Mouse (Mus musculus) neural tube, embryonic 14.5 days (tissue): ENCODE data around the gene Scnn1b. TPM values are rescaled to one million over a fixed set of nuclear protein-coding genes. Genes with fewer than 3 reads are reported as not detected.
A peak's percentile ranks its signal among the peaks of the same experiment; 100 is the strongest.

ENCODE experiments used
- ATAC-seq: fragments of 200-750 bp; cut with Nextera tagmentation; 2 replicates; pipeline ENCODE4 v1.8.0; 2017; ENCODE audit warnings: low read depth, mild to moderate bottlenecking, moderate TSS enrichment, moderate library complexity
- H3K27ac ChIP-seq: fragments of 300-500 bp; sonication (generic); 2 replicates; pipeline ENCODE4 v1.5.1; 2014; ENCODE audit warnings: low read depth, mild to moderate bottlenecking, control low read depth, low read length, moderate library complexity, mixed read lengths
- H3K27me3 ChIP-seq: fragments of 300-500 bp; sonication (generic); 2 replicates; pipeline ENCODE4 v1.6.1; 2014; ENCODE audit warnings: low read length; ENCODE audit not compliant: control insufficient read depth, insufficient read depth
- H3K36me3 ChIP-seq: fragments of 300-500 bp; sonication (generic); 2 replicates; pipeline ENCODE4 v1.6.1; 2014; ENCODE audit warnings: low read length, mixed read lengths; ENCODE audit not compliant: control insufficient read depth, insufficient read depth
- H3K4me1 ChIP-seq: fragments of 300-500 bp; sonication (generic); 2 replicates; pipeline ENCODE4 v1.6.1; 2014; ENCODE audit warnings: low read length; ENCODE audit not compliant: control insufficient read depth, insufficient read depth
- H3K4me2 ChIP-seq: fragments of 300-500 bp; sonication (generic); 2 replicates; pipeline ENCODE4 v1.6.1; 2014; ENCODE audit warnings: mild to moderate bottlenecking, low read depth, low read length, control low read depth
- H3K4me3 ChIP-seq: fragments of 300-500 bp; sonication (generic); 2 replicates; pipeline ENCODE4 v1.5.1; 2014; ENCODE audit warnings: low read depth, low read length, control low read depth, mixed read lengths
- H3K9ac ChIP-seq: fragments of 300-500 bp; sonication (generic); replicated peaks from 2 replicates; pipeline ENCODE4 v1.6.1; 2014; ENCODE audit warnings: low read depth, mild to moderate bottlenecking, control low read depth, low read length, mixed read lengths
- H3K9me3 ChIP-seq: fragments of 300-500 bp; sonication (generic); 2 replicates; pipeline ENCODE4 v1.6.1; 2016; ENCODE audit warnings: low read length; ENCODE audit not compliant: control insufficient read depth
- WGBS: fragments of 180-500 bp; shearing (Covaris S2); extraction: QIAGEN DNeasy Blood & Tissue Kit; methylation state at CpG from one replicate; pipeline ENCODE4 v1.1.7; 2014; 5-methylcytosine and 5-hydroxymethylcytosine counted together
- polyA plus RNA-seq: library from polyadenylated mRNA; unstranded; fragments of >200 nt; fragmentation: Nextera tagmentation; extraction: Ambion mirVana; gene quantifications from 2 replicates; pipeline ENCODE4 v1.2.1, GENCODE M21; 2014

Gene Scnn1b
- polyA plus RNA-seq, 1 experiment from 2014 or later: 0.21 TPM

DNA sequence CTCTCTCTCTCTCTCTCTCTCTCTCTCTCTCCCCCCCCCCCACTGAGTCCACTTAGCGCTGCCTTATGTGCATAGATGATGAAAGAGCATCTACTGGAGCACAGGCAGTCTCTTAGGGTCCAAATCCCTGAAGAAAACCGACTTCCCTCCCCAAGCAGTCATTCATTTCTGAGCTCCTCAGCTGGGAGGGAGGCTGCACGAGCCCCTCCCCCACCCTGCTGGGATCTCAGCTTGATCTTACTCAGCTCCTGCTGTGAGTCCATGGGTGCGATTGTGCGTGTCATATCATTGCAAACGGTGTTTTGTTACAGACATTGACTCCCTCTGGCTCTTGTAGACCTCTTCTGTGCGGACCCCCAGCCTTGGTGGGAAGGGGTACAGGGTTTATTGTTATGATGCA lies 35.1 kb downstream of the Scnn1b start:
- H3K9ac ChIP-seq: no peak overlapping the region
- no peak overlapping the region for H3K4me3 ChIP-seq
- H3K9me3 ChIP-seq: no peaks in the 10 kb centered on the region
- H3K4me2 ChIP-seq: peak overlapping the region; percentile 21; the same call in 1 of the 2 replicates
- no peak for ATAC-seq
- no peak overlapping the region for H3K27ac ChIP-seq
- no peaks in the 10 kb centered on the region for H3K4me1 ChIP-seq
- WGBS: 11% methylated on average over 7 of the region's 7 CpGs
- H3K27me3 ChIP-seq: no peaks in the 10 kb centered on the region
- H3K36me3 ChIP-seq: no peaks in the 10 kb centered on the region

DNA sequence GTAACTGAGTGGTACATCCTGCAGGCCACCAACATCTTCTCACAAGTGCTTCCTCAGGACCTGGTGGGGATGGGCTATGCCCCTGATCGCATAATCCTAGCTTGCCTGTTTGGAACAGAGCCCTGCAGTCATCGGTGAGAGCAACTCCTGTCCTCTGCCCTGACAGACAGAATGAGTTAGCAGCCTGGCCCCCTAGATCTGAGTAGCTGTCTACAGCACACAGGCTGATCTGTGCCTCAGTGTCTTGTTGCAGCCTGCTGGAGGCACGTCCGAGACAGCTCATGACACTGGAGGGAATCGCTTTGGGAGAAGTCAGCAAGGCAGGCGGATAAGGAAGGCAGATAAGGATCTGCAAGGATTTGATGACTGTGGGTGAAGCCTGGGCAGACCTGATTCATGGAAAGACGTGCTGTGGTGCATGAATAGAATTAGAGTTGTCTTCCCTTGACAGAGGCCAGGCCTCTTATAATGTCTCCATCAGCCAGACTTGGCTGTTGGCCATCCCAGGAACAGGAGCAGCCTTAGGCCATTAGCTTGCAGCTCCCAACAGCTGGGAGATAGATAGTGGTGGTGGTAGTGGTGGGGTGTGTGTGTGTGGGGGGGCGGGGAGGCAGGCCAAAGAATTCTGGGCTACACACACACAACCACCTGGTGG lies 38.0 kb downstream of the Scnn1b start:
- Histone ChIP-seq H3K4me2 (no peak overlapping the region), H3K27me3 (no peaks in the 10 kb centered on the region), H3K36me3 (no peaks in the 10 kb centered on the region), H3K27ac (no peak overlapping the region), H3K9me3 (no peaks in the 10 kb centered on the region), H3K9ac (no peak overlapping the region), H3K4me1 (no peaks in the 10 kb centered on the region), H3K4me3 (no peak overlapping the region)
- 74% methylated on average over 8 of the region's 8 CpGs for WGBS
- no peak; the same call in 1 of the 2 replicates for ATAC-seq

DNA sequence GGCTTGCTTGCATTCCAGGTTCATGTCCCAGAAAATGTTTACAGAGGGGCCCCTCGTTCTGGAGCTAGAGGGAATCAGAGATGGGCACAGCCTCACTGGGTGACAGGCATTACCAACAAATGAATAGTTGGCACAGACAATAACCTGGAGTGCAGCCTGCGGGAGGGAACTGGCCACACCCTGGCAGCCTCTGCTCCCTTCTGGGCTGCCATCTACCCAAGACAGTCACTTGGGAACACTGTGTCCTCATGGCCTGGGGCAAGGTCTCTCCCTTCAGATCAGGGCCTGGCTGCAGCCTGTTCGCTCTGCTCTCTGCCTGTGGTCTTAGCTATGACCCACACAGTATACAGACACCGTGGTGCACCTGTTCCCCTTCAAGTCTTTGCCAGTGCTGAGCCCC lies 42.0 kb downstream of the Scnn1b start:
- no peaks in the 10 kb centered on the region for H3K36me3 ChIP-seq
- ATAC-seq: no peak
- H3K4me1 ChIP-seq: no peaks in the 10 kb centered on the region
- no peaks in the 10 kb centered on the region for H3K27me3 ChIP-seq
- H3K9ac ChIP-seq: no peak overlapping the region
- no peak overlapping the region for H3K4me2 ChIP-seq
- H3K4me3 ChIP-seq: no peak overlapping the region
- 84% methylated on average over 4 of the region's 4 CpGs for WGBS
- no peaks in the 10 kb centered on the region for H3K9me3 ChIP-seq
- H3K27ac ChIP-seq: no peak overlapping the region

DNA sequence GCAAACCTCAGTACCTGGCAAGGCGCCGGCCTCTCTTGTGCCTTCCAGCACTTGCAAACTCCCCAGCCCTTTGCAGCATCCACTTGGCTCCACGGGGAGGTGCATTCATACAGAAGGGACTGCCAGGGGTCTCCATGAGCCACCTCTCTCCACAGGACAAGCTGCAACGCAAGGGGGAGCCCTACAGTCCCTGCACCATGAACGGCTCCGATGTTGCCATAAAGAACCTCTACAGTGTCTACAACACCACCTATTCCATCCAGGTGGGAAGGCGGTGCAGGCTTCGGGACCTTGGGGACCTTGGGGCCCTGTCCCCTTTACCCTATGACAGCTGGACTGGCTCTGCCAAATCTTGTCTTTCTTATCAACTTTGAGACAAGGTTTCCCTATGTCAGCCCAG lies 47.4 kb downstream of the Scnn1b start:
- H3K36me3 ChIP-seq: no peaks in the 10 kb centered on the region
- no peaks in the 10 kb centered on the region for H3K4me1 ChIP-seq
- no peaks in the 10 kb centered on the region for H3K27me3 ChIP-seq
- WGBS: 70% methylated on average over 8 of the region's 8 CpGs
- no peak overlapping the region for H3K4me2 ChIP-seq
- no peak overlapping the region for H3K9ac ChIP-seq
- H3K9me3 ChIP-seq: no peaks in the 10 kb centered on the region
- no peak for ATAC-seq
- H3K27ac ChIP-seq: no peak overlapping the region
- no peak overlapping the region for H3K4me3 ChIP-seq

DNA sequence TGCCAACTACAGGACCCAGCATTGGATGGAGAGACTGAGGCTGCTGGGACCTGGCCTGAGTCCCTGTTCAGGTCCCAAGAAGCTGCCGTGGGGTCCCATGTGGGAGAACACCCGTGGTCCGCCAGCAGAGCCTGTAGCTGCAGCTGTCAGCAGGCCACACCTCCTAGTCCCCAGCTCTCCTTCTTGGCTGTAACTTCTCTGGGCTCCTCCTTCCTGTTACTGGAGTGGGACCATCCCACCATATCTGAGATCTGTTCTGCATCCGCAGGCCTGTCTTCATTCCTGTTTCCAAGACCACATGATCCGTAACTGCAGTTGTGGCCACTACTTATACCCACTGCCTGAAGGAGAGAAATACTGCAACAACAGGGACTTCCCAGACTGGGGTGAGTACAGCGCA lies 49.1 kb downstream of the Scnn1b start:
- H3K27me3 ChIP-seq: no peaks in the 10 kb centered on the region
- H3K4me1 ChIP-seq: no peaks in the 10 kb centered on the region
- no peak overlapping the region for H3K27ac ChIP-seq
- no peak overlapping the region for H3K4me2 ChIP-seq
- no peak for ATAC-seq
- WGBS: 81% methylated on average over 6 of the region's 6 CpGs
- no peak overlapping the region for H3K9ac ChIP-seq
- H3K4me3 ChIP-seq: no peak overlapping the region
- H3K36me3 ChIP-seq: no peaks in the 10 kb centered on the region
- H3K9me3 ChIP-seq: no peaks in the 10 kb centered on the region

DNA sequence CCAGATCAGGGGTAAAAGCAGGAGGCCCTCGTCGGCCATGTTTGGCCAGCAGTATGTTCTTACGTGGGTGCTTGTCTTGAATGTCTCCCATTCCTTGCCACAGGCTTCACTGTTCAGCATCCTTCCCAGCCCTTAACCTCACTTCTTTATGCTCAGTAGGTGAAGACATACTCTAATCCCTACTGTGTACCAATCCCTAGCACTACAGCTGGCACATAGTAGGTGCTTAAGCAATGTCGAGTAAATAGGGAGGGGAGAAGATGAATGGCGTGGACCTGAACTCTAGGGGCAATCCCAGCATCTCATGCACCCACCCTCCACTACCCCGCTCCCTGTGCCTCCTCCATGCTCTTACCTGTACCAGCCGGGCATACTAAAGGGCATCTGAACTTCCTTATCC lies 59.5 kb downstream of the Scnn1b start:
- Histone ChIP-seq H3K4me2 (no peak overlapping the region), H3K9me3 (no peaks in the 10 kb centered on the region), H3K36me3 (no peaks in the 10 kb centered on the region; the same call in 1 of the 2 replicates), H3K4me3 (no peak overlapping the region), H3K4me1 (no peaks in the 10 kb centered on the region), H3K27ac (no peak overlapping the region), H3K27me3 (no peaks in the 10 kb centered on the region), H3K9ac (no peak overlapping the region)
- WGBS: 94% methylated on average over 7 of the region's 7 CpGs
- no peak for ATAC-seq

DNA sequence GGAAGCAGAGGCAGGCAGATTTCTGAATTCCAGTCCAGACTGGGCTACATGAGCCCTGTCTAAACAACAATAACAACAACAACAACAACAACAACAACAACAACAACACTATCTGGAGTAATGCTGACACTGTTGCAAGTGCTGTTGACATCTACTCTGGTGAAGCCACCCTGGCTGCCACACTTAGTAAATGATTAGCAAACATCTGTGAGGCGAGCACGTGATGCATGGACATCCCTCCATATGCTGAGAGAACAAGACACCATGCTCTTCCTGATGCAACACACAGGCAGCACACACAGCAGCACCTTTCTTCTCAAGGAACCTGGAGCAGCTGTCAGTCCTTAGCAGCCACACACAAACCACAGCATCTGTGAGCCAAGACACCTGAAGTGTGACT lies 63.0 kb downstream of the Scnn1b start:
- Histone ChIP-seq H3K4me2 (no peak overlapping the region), H3K27me3 (no peaks in the 10 kb centered on the region), H3K36me3 (no peaks in the 10 kb centered on the region; the same call in 1 of the 2 replicates), H3K9me3 (no peaks in the 10 kb centered on the region), H3K27ac (no peak overlapping the region), H3K4me3 (no peak overlapping the region), H3K9ac (no peak overlapping the region), H3K4me1 (no peaks in the 10 kb centered on the region)
- no peak for ATAC-seq
- whole genome bisulfite sequencing: 97% methylated on average over 2 of the region's 2 CpGs

DNA sequence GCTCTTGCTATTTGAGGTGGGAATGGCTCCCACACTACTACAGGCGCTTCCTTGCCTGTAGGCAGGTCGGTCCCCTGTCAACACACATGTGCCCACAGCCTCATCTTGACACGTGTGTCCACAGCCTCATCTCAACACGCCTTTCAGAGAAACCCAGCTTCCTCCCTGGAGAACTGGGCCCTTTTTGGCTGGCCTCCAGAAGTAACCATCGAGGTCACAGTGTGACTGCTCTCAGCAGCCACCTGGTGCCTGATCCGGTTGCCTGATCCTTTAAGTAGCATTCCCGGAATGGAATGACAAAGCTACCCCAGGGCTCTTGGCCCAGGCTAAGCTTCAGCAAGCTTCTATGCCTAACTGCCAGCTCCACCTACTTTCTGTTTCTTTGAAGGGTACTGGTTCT lies 66.4 kb downstream of the Scnn1b start:
- no peak overlapping the region for H3K4me3 ChIP-seq
- ATAC-seq: no peak
- no peaks in the 10 kb centered on the region; the same call in 1 of the 2 replicates for H3K36me3 ChIP-seq
- no peak overlapping the region for H3K27ac ChIP-seq
- H3K9me3 ChIP-seq: no peaks in the 10 kb centered on the region
- WGBS: 56% methylated on average over 7 of the region's 7 CpGs
- no peaks in the 10 kb centered on the region for H3K27me3 ChIP-seq
- no peaks in the 10 kb centered on the region for H3K4me1 ChIP-seq
- no peak overlapping the region for H3K9ac ChIP-seq
- no peak overlapping the region for H3K4me2 ChIP-seq

DNA sequence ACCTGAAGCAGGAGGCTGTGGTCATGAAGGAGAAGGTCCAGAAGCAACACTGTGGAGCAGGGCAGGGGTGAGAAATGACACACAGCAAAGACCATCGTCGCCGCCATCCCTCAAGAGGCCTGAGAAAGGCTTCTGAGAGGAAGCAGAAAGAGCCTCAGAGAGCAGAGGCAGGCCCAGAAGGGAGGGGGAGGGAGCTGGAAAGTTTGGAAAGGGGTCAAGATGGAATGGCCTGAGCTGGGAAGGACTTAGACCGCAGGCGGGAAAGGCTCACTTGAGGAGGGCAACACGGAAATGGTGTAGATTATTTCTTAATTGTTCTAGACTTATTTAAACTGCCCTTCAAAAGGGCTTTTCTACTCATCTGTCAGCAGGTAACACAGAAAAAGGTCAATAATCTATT lies 68.8 kb downstream of the Scnn1b start:
- Histone ChIP-seq H3K27ac (no peak overlapping the region), H3K27me3 (no peaks in the 10 kb centered on the region), H3K9ac (no peak overlapping the region), H3K9me3 (no peaks in the 10 kb centered on the region), H3K4me3 (no peak overlapping the region), H3K4me1 (no peaks in the 10 kb centered on the region), H3K4me2 (no peak overlapping the region), H3K36me3 (no peaks in the 10 kb centered on the region)
- no peak for ATAC-seq
- 85% methylated on average over 6 of the region's 6 CpGs for WGBS
